Mouse (Mus musculus) liver, embryonic 14.5 days (tissue): ENCODE results near the gene Ocrl.

Source experiments
- CTCF ChIP-seq: IDR thresholded peaks from 2 replicates; pipeline ENCODE4 v1.5.1; 2016; ENCODE audit warnings: antibody characterized with exemption, low read depth, control low read depth
- EP300 ChIP-seq: IDR thresholded peaks from 2 replicates; pipeline ENCODE4 v1.6.1; 2016; ENCODE audit warnings: antibody characterized with exemption, low read depth

GRCm38 (mm10) chrX:47891243-47891906 is 20.8 kb upstream of the Ocrl start:
- no peak for TF ChIP-seq CTCF
- TF ChIP-seq EP300: no peak
